Comparison of ENCODE assay signal across 8 mouse cellular contexts in the genomic region with DNA sequence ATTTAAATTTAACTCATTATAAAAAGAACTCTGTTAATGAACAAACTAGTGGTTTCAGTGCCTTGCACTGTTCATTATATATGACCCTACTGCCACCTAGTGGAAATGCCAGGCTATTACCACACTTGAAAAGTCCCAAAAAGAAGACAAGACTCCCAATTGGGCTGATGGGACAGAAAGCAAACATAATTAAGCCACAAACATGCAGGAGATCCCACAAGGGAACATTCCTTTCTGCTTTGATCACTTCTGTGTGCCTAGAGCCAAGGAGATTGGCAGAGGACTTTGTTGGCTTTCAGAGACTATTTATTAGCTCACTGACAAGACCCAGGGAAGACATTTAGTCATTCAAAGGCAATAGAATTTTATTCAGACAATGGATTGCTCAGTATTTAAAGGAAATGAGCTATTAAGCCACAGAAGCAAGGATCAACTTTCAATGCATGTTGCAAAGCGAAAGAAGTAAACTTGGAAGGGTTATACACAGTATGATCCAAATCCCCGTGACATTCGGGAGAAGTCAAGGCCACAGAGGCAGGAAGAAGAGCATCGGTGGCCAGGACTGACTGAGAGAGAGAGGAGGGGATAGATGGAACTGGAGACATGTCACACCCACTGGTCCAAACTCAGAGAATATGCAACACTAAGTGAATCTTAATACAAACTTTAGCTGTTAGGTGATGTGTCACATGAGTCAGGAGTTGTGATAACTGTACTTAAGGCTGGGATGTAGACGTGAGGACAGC. TPM values are rescaled to one million over a fixed set of nuclear protein-coding genes. Genes with fewer than 3 reads are reported as not detected.
DNase-seq lines count a peak whose midpoint lies in the region; ATAC-seq lines count a peak whose summit lies in the region.

No protein-coding gene starts in this region.

- H3K9ac ChIP-seq in midbrain, embryonic 14.5 days (replicated peaks; ENCODE audit: low read length): no peak overlapping the region
- no peak overlapping the region for H3K9ac ChIP-seq in stomach, embryonic 14.5 days (replicated peaks; ENCODE audit: low read depth, low read length)

- DNase-seq in ovary, postnatal 10 days (ENCODE audit: low spot score): peak; percentile 17
- DNase-seq in ovary, postnatal 36 days (ENCODE audit: low spot score): no peak
- DNase-seq in c-Kit-negative CD71-positive TER-119-positive erythroid progenitor cells, embryonic 14.5 days (ENCODE audit: low read depth, low spot score): peak; percentile 24
- DNase-seq in fibroblast of lung, adult 2 months (ENCODE audit: low read depth): peak; percentile 72
- peak; percentile 49 to 54 for DNase-seq in left cerebral cortex, adult 18-20 months (ENCODE audit: low spot score in 2 of 2)
- DNase-seq in midbrain, embryonic 14.5 days: peak; percentile 88

- peaks cover 5% of the 10 kb centered on the region; the same call in 1 of the 2 replicates for H3K9me3 ChIP-seq in midbrain, embryonic 14.5 days (ENCODE audit: control insufficient read depth, low read length)
- H3K9me3 ChIP-seq in stomach, embryonic 14.5 days (ENCODE audit: control insufficient read depth, low read depth, low read length): peaks cover 8% of the 10 kb centered on the region; the same call in 1 of the 2 replicates

- H3K4me2 ChIP-seq in midbrain, embryonic 14.5 days (ENCODE audit: low read length): no peak overlapping the region
- no peak overlapping the region for H3K4me2 ChIP-seq in stomach, embryonic 14.5 days (replicated peaks; ENCODE audit: low read depth, low read length)

- no peak overlapping the region for H3K27ac ChIP-seq in midbrain, embryonic 14.5 days (replicated peaks; ENCODE audit: low read depth, low read length)
- H3K27ac ChIP-seq in stomach, embryonic 14.5 days (ENCODE audit: low read length): no peak overlapping the region

- no peaks in the 10 kb centered on the region for H3K27me3 ChIP-seq in midbrain, embryonic 14.5 days (ENCODE audit: control insufficient read depth, insufficient read depth, low read length)
- H3K27me3 ChIP-seq in stomach, embryonic 14.5 days (ENCODE audit: control insufficient read depth, insufficient read depth, low read length): no peaks in the 10 kb centered on the region

- H3K36me3 ChIP-seq in midbrain, embryonic 14.5 days (ENCODE audit: control insufficient read depth, insufficient read depth, low read length): no peaks in the 10 kb centered on the region
- no peaks in the 10 kb centered on the region for H3K36me3 ChIP-seq in stomach, embryonic 14.5 days (ENCODE audit: control insufficient read depth, insufficient read depth, low read length)

- H3K4me3 ChIP-seq in midbrain, embryonic 14.5 days (replicated peaks; ENCODE audit: low read depth, low read length): no peak overlapping the region
- no peak overlapping the region for H3K4me3 ChIP-seq in stomach, embryonic 14.5 days (ENCODE audit: low read depth, low read length)

- H3K4me1 ChIP-seq in midbrain, embryonic 14.5 days (ENCODE audit: control insufficient read depth, insufficient read depth, low read length): no peaks in the 10 kb centered on the region
- no peaks in the 10 kb centered on the region for H3K4me1 ChIP-seq in stomach, embryonic 14.5 days (ENCODE audit: control insufficient read depth, insufficient read depth, low read length)

- ATAC-seq in inflammation-experienced regulatory T-cells, adult 6 months: peak; percentile 54
- peak; percentile 43; the same call in 1 of the 2 replicates for ATAC-seq in midbrain, embryonic 14.5 days (ENCODE audit: low FRiP score, low TSS enrichment)
- ATAC-seq in stomach, embryonic 14.5 days (ENCODE audit: insufficient number of reproducible peaks, insufficient read depth, low FRiP score, low read depth): peak; percentile 53; the same call in 1 of the 2 replicates

- 76% methylated on average over 5 of the region's 5 CpGs for WGBS in midbrain, embryonic 14.5 days
- 76% methylated on average over 5 of the region's 5 CpGs for WGBS in stomach, embryonic 14.5 days

RNA-seq across cellular contexts. Expression of gene Smyd3, which starts 40.5 kb away (rescaled TPM):
- 10 to 100 TPM; 17.9 to 46.5 (median 40.8) TPM for polyA plus RNA-seq in inflammation-experienced regulatory T-cells, adult 6 months (2017; shearing (Covaris generic))
- total RNA-seq in left cerebral cortex, adult 18-20 months (2021): 10 to 100 TPM; 26.6 to 27.4 TPM
- polyA plus RNA-seq in midbrain, embryonic 14.5 days (2014; fragmentation: Nextera tagmentation; extraction: Ambion mirVana): 14.4 and 21.5 TPM in 2 replicates
- polyA plus RNA-seq in stomach, embryonic 14.5 days (2014; fragmentation: Nextera tagmentation; extraction: Ambion mirVana): 22.9 and 24.0 TPM in 2 replicates
